Mouse (Mus musculus): ENCODE data around the gene Adam19. TPM values are rescaled to one million over a fixed set of nuclear protein-coding genes. Genes with fewer than 3 reads are reported as not detected.

Adam19 gene
- polyA plus RNA-seq, 1 experiment: 51.6 TPM

GRCm38 (mm10) chr11:46156945-46157344 lies 101.2 kb downstream of the Adam19 start:
- Histone ChIP-seq H3K27ac (ENCODE audit: insufficient read depth, low read length) (no peak overlapping the region), H3K9me3 (replicated peaks; ENCODE audit: control insufficient read depth, insufficient read depth, low read length, poor library complexity, severe bottlenecking) (no peaks in the 10 kb centered on the region), H3K9ac (ENCODE audit: low read depth, poor library complexity, severe bottlenecking) (no peak overlapping the region), H3K27me3 (ENCODE audit: control insufficient read depth, insufficient read depth, low read length, poor library complexity, severe bottlenecking) (no peaks in the 10 kb centered on the region; the same call in 1 of the 2 replicates), H3K4me1 (ENCODE audit: control insufficient read depth, insufficient read depth, low read length) (no peaks in the 10 kb centered on the region), H3K4me3 (ENCODE audit: low read depth, low read length) (no peak overlapping the region), H3K36me3 (ENCODE audit: control insufficient read depth, insufficient read depth, low read length, poor library complexity, severe bottlenecking) (no peaks in the 10 kb centered on the region)
- TF ChIP-seq EP300 (IDR thresholded peaks at IDR 0.05; ENCODE audit: insufficient read depth, low read depth, low read length) (no peak), POLR2A (IDR thresholded peaks at IDR 0.05; ENCODE audit: insufficient read depth, low read length) (no peak), CTCF (IDR thresholded peaks at IDR 0.05; ENCODE audit: low read depth, low read length) (no peak)

GRCm38 (mm10) chr11:46157462-46157861 lies 101.7 kb downstream of the Adam19 start:
- no peaks in the 10 kb centered on the region for H3K9me3 ChIP-seq (replicated peaks; ENCODE audit: control insufficient read depth, insufficient read depth, low read length, poor library complexity, severe bottlenecking)
- H3K36me3 ChIP-seq (ENCODE audit: control insufficient read depth, insufficient read depth, low read length, poor library complexity, severe bottlenecking): no peaks in the 10 kb centered on the region
- H3K9ac ChIP-seq (ENCODE audit: low read depth, poor library complexity, severe bottlenecking): no peak overlapping the region

DNA sequence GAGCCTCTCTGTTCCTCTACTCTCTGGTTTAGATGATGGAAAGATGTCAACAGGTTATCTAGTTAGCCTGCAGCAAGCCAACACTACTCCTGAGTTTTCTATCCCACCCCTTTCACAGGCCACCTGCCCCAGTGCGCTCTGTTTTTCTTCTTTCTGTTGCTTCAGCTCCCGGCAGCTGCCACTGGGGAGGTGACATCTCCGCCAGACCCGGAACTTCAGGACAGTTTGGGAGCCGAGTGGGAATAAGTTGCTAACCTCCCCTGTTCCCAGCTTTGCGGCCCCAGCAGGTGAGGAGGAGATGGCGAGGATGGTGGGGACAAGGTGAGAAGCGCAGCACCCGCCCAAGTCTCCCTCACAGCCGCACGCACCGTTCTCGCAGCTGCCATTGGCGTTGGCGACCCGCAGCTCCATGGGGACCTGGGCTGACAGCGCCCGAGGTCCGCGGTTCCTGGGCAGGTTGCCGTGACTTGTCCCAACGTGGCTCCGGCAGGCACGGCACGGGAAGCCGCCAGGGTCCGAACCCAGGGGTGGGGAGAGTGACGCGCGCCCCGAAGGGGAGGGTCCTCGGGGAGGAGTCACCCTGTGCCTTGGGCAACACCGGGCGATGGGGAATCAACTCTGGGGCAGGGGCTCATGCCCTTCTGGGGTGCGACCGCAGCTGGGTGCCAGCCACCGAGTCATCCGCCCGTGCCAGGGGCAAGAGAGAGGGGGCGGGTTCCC lies 110.2 kb downstream of the Adam19 start, which contains the start of gene Nipal4:
Gene Nipal4 (minus strand): TSS at position 643 of the 720 bp plus-strand sequence.
- Histone ChIP-seq H3K4me1 (ENCODE audit: control insufficient read depth, insufficient read depth, low read length) (peaks cover 3% of the 10 kb centered on the region), H3K27ac (ENCODE audit: insufficient read depth, low read length) (no peak within 1 kb of the TSS), H3K27me3 (ENCODE audit: control insufficient read depth, insufficient read depth, low read length, poor library complexity, severe bottlenecking) (no peaks in the 10 kb centered on the region; the same call in 1 of the 2 replicates), H3K36me3 (ENCODE audit: control insufficient read depth, insufficient read depth, low read length, poor library complexity, severe bottlenecking) (no peaks in the 10 kb centered on the region), H3K9ac (ENCODE audit: low read depth, poor library complexity, severe bottlenecking) (peak within 1 kb of the TSS; percentile 24), H3K9me3 (replicated peaks; ENCODE audit: control insufficient read depth, insufficient read depth, low read length, poor library complexity, severe bottlenecking) (no peaks in the 10 kb centered on the region), H3K4me3 (ENCODE audit: low read depth, low read length) (peak within 1 kb of the TSS; percentile 73)
- TF ChIP-seq POLR2A (IDR thresholded peaks at IDR 0.05; ENCODE audit: insufficient read depth, low read length) (no peak), CTCF (IDR thresholded peaks at IDR 0.05; ENCODE audit: low read depth, low read length) (no peak), EP300 (IDR thresholded peaks at IDR 0.05; ENCODE audit: insufficient read depth, low read depth, low read length) (no peak)

More at GRCm38 (mm10) chr11:46157462-46157861, 101.7 kb downstream of the Adam19 start:
- H3K4me3 ChIP-seq (ENCODE audit: low read depth, low read length): no peak overlapping the region
- H3K27ac ChIP-seq (ENCODE audit: insufficient read depth, low read length): no peak overlapping the region
- H3K27me3 ChIP-seq (ENCODE audit: control insufficient read depth, insufficient read depth, low read length, poor library complexity, severe bottlenecking): no peaks in the 10 kb centered on the region; the same call in 1 of the 2 replicates
- no peaks in the 10 kb centered on the region for H3K4me1 ChIP-seq (ENCODE audit: control insufficient read depth, insufficient read depth, low read length)
- TF ChIP-seq EP300 (IDR thresholded peaks at IDR 0.05; ENCODE audit: insufficient read depth, low read depth, low read length): no peak
- peak; percentile 26 for TF ChIP-seq CTCF (IDR thresholded peaks at IDR 0.05; ENCODE audit: low read depth, low read length)

GRCm38 (mm10) chr11:46168506-46168905 lies 112.7 kb downstream of the Adam19 start:
- TF ChIP-seq CTCF (IDR thresholded peaks at IDR 0.05; ENCODE audit: low read depth, low read length) (no peak), EP300 (IDR thresholded peaks at IDR 0.05; ENCODE audit: insufficient read depth, low read depth, low read length) (no peak), POLR2A (IDR thresholded peaks at IDR 0.05; ENCODE audit: insufficient read depth, low read length) (no peak)
- no peak overlapping the region for H3K27ac ChIP-seq (ENCODE audit: insufficient read depth, low read length)
- H3K4me1 ChIP-seq (ENCODE audit: control insufficient read depth, insufficient read depth, low read length): peaks cover 3% of the 10 kb centered on the region
- H3K9ac ChIP-seq (ENCODE audit: low read depth, poor library complexity, severe bottlenecking): no peak overlapping the region
- no peaks in the 10 kb centered on the region for H3K36me3 ChIP-seq (ENCODE audit: control insufficient read depth, insufficient read depth, low read length, poor library complexity, severe bottlenecking)
- H3K27me3 ChIP-seq (ENCODE audit: control insufficient read depth, insufficient read depth, low read length, poor library complexity, severe bottlenecking): no peaks in the 10 kb centered on the region
- H3K9me3 ChIP-seq (replicated peaks; ENCODE audit: control insufficient read depth, insufficient read depth, low read length, poor library complexity, severe bottlenecking): no peaks in the 10 kb centered on the region
- H3K4me3 ChIP-seq (ENCODE audit: low read depth, low read length): no peak overlapping the region

DNA sequence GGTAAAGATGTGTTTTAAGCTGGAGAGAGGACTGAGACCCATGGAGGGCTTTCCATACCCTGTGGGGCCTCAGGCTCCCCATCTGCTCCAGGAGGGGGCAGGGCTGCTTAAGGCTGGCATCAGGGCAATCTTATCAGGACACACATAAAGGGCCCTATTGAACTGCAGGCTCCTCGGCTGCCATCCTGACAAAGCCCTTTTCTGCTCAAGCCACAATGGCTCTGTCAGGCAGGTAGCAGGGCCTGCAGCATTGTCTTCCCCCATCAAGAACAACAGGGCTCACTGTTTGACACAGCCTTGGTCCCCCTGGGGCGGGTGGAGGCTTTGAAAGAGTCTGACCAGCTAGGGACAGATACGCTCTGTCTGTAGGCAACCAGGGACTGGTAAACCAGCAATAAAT lies 114.1 kb downstream of the Adam19 start:
- Histone ChIP-seq H3K27me3 (ENCODE audit: control insufficient read depth, insufficient read depth, low read length, poor library complexity, severe bottlenecking) (no peaks in the 10 kb centered on the region), H3K4me1 (ENCODE audit: control insufficient read depth, insufficient read depth, low read length) (no peaks in the 10 kb centered on the region), H3K9me3 (replicated peaks; ENCODE audit: control insufficient read depth, insufficient read depth, low read length, poor library complexity, severe bottlenecking) (no peaks in the 10 kb centered on the region), H3K9ac (ENCODE audit: low read depth, poor library complexity, severe bottlenecking) (no peak overlapping the region), H3K36me3 (ENCODE audit: control insufficient read depth, insufficient read depth, low read length, poor library complexity, severe bottlenecking) (no peaks in the 10 kb centered on the region), H3K4me3 (ENCODE audit: low read depth, low read length) (no peak overlapping the region), H3K27ac (ENCODE audit: insufficient read depth, low read length) (no peak overlapping the region)
- TF ChIP-seq CTCF (IDR thresholded peaks at IDR 0.05; ENCODE audit: low read depth, low read length) (no peak), POLR2A (IDR thresholded peaks at IDR 0.05; ENCODE audit: insufficient read depth, low read length) (no peak), EP300 (IDR thresholded peaks at IDR 0.05; ENCODE audit: insufficient read depth, low read depth, low read length) (no peak)

DNA sequence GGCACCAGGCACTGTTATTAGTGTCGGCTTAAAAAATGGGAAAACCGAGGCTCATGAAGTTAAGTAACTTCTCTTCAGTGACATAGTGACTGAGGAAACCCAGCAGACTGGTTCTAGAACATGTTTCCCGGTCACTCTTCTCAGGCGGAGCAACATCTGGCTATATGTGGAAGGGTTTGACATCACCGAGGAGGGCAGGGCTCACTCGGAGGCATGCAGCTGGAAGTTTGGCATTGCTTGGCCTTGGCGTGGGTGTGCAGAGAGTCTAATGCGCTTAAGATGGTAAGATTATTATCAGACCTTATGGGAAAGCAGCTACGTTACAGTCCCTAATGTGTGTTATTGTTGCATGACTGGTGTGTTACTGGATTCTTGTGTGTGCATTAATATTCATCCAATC lies 116.3 kb downstream of the Adam19 start:
- TF ChIP-seq EP300 (IDR thresholded peaks at IDR 0.05; ENCODE audit: insufficient read depth, low read depth, low read length): no peak
- TF ChIP-seq POLR2A (IDR thresholded peaks at IDR 0.05; ENCODE audit: insufficient read depth, low read length): no peak
- no peak for TF ChIP-seq CTCF (IDR thresholded peaks at IDR 0.05; ENCODE audit: low read depth, low read length)
- H3K9ac ChIP-seq (ENCODE audit: low read depth, poor library complexity, severe bottlenecking): no peak overlapping the region
- no peaks in the 10 kb centered on the region for H3K27me3 ChIP-seq (ENCODE audit: control insufficient read depth, insufficient read depth, low read length, poor library complexity, severe bottlenecking)
- H3K4me1 ChIP-seq (ENCODE audit: control insufficient read depth, insufficient read depth, low read length): no peaks in the 10 kb centered on the region
- no peaks in the 10 kb centered on the region for H3K36me3 ChIP-seq (ENCODE audit: control insufficient read depth, insufficient read depth, low read length, poor library complexity, severe bottlenecking)
- H3K4me3 ChIP-seq (ENCODE audit: low read depth, low read length): no peak overlapping the region
- no peaks in the 10 kb centered on the region for H3K9me3 ChIP-seq (replicated peaks; ENCODE audit: control insufficient read depth, insufficient read depth, low read length, poor library complexity, severe bottlenecking)
- H3K27ac ChIP-seq (ENCODE audit: insufficient read depth, low read length): no peak overlapping the region

All from ES-Bruce4 (cell line).